Mouse (Mus musculus) midbrain, embryonic 14.5 days (tissue): ENCODE data around the gene Drg1. TPM values are rescaled to one million over a fixed set of nuclear protein-coding genes. Genes with fewer than 3 reads are reported as not detected.

Source experiments
- ATAC-seq: fragments of 200-750 bp; cut with Nextera tagmentation; 2 replicates; pipeline ENCODE4 v1.8.0; 2017; ENCODE audit warnings: moderate number of reproducible peaks, moderate library complexity; ENCODE audit not compliant: low FRiP score, low TSS enrichment
- DNase-seq: peaks from one replicate; pipeline ENCODE4 v3.0.0-alpha.2; 2015
- H3K27ac ChIP-seq: fragments of 300-500 bp; sonication (generic); replicated peaks from 2 replicates; pipeline ENCODE4 v1.5.1; 2014; ENCODE audit warnings: mild to moderate bottlenecking, low read depth, low read length, moderate library complexity
- H3K27me3 ChIP-seq: fragments of 300-500 bp; sonication (generic); 2 replicates; pipeline ENCODE4 v1.6.1; 2014; ENCODE audit warnings: low read length, control low read depth, mixed read lengths; ENCODE audit not compliant: control insufficient read depth, insufficient read depth
- H3K36me3 ChIP-seq: fragments of 300-500 bp; sonication (generic); 2 replicates; pipeline ENCODE4 v1.6.1; 2014; ENCODE audit warnings: low read length, control low read depth; ENCODE audit not compliant: control insufficient read depth, insufficient read depth
- H3K4me1 ChIP-seq: fragments of 300-500 bp; sonication (generic); 2 replicates; pipeline ENCODE4 v1.6.1; 2014; ENCODE audit warnings: mild to moderate bottlenecking, antibody characterized with exemption, low read length, control low read depth; ENCODE audit not compliant: control insufficient read depth, insufficient read depth
- H3K4me2 ChIP-seq: fragments of 300-500 bp; sonication (generic); 2 replicates; pipeline ENCODE4 v1.6.1; 2014; ENCODE audit warnings: mild to moderate bottlenecking, low read length, moderate library complexity
- H3K4me3 ChIP-seq: fragments of 300-500 bp; sonication (generic); replicated peaks from 2 replicates; pipeline ENCODE4 v1.5.1; 2014; ENCODE audit warnings: low read depth, low read length
- H3K9ac ChIP-seq: fragments of 300-500 bp; sonication (generic); replicated peaks from 2 replicates; pipeline ENCODE4 v1.6.1; 2014; ENCODE audit warnings: mild to moderate bottlenecking, low read length, moderate library complexity
- H3K9me3 ChIP-seq: fragments of 300-500 bp; sonication (generic); 2 replicates; pipeline ENCODE4 v1.6.1; 2016; ENCODE audit warnings: low read length, control low read depth, mixed read lengths; ENCODE audit not compliant: control insufficient read depth
- WGBS: fragments of 180-500 bp; shearing (Covaris S2); extraction: QIAGEN DNeasy Blood & Tissue Kit; methylation state at CpG from one replicate; pipeline ENCODE4 v1.1.7; 2014; 5-methylcytosine and 5-hydroxymethylcytosine counted together
- polyA plus RNA-seq: library from polyadenylated mRNA; unstranded; fragments of >200 nt; fragmentation: Nextera tagmentation; extraction: Ambion mirVana; gene quantifications from 2 replicates; pipeline ENCODE4 v1.2.1, GENCODE M21; 2014

The Drg1 gene
- polyA plus RNA-seq: 214 and 242 TPM in 2 replicates

DNA sequence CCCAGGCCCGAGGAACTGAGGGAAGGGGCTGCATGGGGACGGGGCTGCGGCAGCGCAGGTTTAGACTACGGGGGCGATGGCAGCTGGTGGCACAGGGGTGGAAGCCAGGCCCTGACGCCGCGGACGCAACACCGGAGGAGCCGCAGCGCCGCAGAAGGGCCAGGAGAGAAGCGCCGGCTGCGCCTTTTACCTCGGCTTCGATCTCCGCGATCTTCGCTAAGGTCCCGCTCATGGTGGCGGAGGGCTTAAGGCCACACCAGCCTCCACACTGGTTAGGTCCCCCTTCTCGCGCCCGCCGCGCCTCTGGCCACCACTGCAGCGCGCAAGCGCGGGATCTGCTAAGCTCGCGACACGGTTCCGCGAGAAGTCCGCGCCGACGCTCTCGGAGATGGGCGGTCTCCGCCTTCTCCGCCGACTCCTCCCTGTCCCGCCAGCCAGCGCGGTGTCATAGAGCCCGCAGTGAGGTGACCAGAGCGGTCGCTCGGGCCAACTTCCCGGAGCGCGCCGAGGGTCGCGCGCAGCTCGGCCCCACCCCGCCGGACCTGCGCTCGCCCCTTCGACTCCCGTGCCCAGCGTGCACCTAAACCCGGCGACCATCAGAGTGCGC is at the start of gene Drg1:
Gene Drg1, minus strand, starts transcription at position 337 of the 607 bp plus-strand sequence.
- H3K4me2 ChIP-seq: peak within 1 kb of the TSS; percentile 80
- peak within 1 kb of the TSS; percentile 95 for H3K4me3 ChIP-seq
- DNase-seq (peak; percentile 99), ATAC-seq (peak; percentile 99)
- H3K27me3 ChIP-seq: no peaks in the 10 kb centered on the region
- H3K4me1 ChIP-seq: peaks cover 18% of the 10 kb centered on the region
- no peaks in the 10 kb centered on the region for H3K9me3 ChIP-seq
- H3K9ac ChIP-seq: peak within 1 kb of the TSS; percentile 97
- H3K36me3 ChIP-seq: peaks cover 27% of the 10 kb centered on the region
- H3K27ac ChIP-seq: peak within 1 kb of the TSS; percentile 93
- 0% methylated on average over 67 of the region's 72 CpGs for WGBS

DNA sequence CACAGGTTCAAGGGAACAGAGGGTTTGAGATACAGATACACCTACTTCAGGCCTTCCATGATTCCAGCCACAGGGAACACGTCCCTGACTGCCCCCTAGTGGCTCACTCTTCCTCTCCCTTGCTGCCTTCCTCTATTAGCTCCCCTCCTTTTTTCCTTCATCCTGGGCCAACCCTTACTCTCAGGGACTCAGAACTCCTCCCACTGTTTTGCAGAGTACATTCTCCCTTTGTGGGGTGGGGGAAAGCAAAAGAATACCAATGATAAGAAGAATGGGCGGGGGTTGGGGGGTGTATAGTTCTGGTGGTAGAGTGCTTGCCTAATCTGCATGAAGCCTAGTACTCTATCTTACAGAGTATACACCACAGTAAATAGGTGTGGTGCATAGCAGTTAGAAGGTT is 47.9 kb upstream of the Drg1 start:
- H3K9me3 ChIP-seq: no peaks in the 10 kb centered on the region
- no peaks in the 10 kb centered on the region for H3K27me3 ChIP-seq
- no peak overlapping the region for H3K27ac ChIP-seq
- H3K4me1 ChIP-seq: no peaks in the 10 kb centered on the region
- WGBS: 35% methylated on average over 2 of the region's 2 CpGs
- peak; percentile 37; the same call in 1 of the 2 replicates for ATAC-seq
- H3K4me2 ChIP-seq: no peak overlapping the region
- no peak overlapping the region for H3K4me3 ChIP-seq
- peak; percentile 72 for DNase-seq
- H3K9ac ChIP-seq: no peak overlapping the region
- peaks cover 43% of the 10 kb centered on the region for H3K36me3 ChIP-seq

DNA sequence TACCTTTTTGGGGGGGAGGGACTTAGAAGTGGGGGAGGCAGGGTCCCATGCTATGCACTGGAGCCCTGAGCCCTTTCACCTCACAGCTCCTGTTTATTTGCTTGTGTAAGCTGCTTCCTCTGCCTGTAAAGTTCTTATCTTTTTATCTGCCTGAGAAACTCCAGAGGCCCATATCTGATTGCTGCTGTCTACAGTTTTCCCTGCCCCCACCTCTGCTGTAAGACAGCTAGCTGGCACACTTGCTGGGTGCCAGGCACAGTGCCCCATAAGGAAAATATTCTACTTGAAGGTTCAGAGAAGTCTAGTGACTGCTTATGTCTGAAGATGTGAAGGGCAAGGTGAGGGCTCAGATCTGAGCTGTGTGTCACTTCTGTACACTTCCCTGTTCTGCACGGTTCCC is 47.1 kb upstream of the Drg1 start:
- peaks cover 51% of the 10 kb centered on the region for H3K36me3 ChIP-seq
- DNase-seq: no peak
- 86% methylated on average over 1 of the region's 1 CpGs for WGBS

DNA sequence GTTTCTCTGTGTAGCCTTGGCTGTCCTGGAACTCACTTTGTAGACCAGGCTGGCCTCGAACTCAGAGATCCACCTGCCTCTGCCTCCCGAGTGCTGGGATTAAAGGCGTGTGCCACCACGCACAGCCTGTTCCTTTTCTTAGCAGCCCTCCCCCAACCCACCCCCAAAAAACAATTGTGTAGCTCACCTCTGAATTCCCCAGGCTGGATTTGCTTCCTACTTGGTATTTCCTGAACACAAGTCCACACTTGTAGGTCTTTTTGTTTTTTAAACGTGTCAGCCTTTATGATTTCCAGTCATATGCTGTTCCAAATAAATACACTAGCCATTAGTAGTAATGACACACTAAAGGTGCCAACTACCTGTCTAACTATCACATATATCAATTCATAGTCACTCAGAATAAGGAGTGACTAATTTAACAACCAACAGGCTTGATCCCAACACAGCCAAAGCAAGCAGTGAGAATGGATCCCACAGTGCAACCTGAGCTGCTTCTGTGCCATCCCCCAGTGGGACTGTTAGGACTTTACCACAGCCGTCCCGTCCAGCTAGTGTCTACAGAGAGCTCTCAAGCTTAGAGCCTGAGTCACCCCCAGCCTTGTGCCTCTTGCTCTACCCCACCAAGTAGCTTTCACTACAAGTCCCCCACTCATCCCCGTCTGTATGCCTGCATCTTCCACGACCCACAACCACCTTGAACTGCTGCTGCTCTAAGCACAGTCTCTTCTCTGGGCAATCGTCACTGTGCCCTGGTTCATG is 45.6 kb upstream of the Drg1 start:
- no peak overlapping the region for H3K27ac ChIP-seq
- H3K4me2 ChIP-seq: no peak overlapping the region
- no peak overlapping the region for H3K4me3 ChIP-seq
- no peaks in the 10 kb centered on the region for H3K9me3 ChIP-seq
- no peak overlapping the region for H3K9ac ChIP-seq
- 91% methylated on average over 9 of the region's 10 CpGs for WGBS
- H3K36me3 ChIP-seq: peaks cover 66% of the 10 kb centered on the region
- ATAC-seq: no peak
- no peaks in the 10 kb centered on the region for H3K4me1 ChIP-seq
- H3K27me3 ChIP-seq: no peaks in the 10 kb centered on the region
- no peak for DNase-seq

More for the DNA sequence above, 47.1 kb upstream of the Drg1 start:
- Histone ChIP-seq H3K27me3 (no peaks in the 10 kb centered on the region), H3K27ac (no peak overlapping the region), H3K4me2 (no peak overlapping the region), H3K4me1 (no peaks in the 10 kb centered on the region), H3K4me3 (no peak overlapping the region), H3K9me3 (no peaks in the 10 kb centered on the region), H3K9ac (no peak overlapping the region)
- no peak for ATAC-seq

DNA sequence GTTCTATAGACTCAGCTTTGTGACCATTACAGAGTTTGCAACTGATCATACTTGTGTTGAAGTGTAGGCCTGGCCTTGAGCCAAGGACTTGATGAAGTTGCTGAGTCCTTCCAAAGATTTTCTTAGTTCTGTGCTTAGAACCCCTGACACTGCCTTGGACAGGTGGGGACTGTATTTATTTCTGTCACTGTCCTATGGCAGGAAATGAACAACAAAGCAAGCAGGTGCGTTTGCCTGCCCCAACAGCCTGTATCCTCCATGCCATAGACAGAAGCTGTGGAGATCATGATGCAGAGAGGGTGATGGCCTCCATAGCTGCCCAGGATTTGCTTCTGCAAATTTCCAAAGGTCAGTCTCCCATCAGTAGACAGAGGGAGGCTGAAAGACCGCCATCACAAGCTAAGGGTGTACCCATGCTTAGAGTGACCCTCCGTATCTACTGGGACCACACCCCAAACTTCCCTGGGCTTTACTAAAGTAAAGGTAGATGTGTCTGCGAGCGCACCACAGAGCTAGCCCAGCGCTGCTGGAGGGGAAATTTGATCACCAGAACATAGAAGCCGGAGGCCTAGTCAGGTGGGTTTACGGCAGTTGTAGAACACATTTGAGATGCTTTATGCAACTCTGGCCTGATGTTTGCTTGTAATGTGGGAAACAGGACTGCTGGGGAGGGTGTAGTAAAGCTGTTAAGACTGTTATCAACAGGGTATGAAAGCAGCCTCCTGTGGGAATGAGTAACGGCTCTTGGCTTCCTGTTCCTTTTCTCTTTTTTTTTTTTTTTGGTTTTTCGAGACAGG is 44.8 kb upstream of the Drg1 start:
- Histone ChIP-seq H3K9me3 (no peaks in the 10 kb centered on the region), H3K4me1 (no peaks in the 10 kb centered on the region), H3K4me2 (no peak overlapping the region), H3K27ac (no peak overlapping the region), H3K9ac (no peak overlapping the region), H3K36me3 (peaks cover 74% of the 10 kb centered on the region), H3K27me3 (no peaks in the 10 kb centered on the region), H3K4me3 (no peak overlapping the region)
- WGBS: 95% methylated on average over 9 of the region's 10 CpGs
- DNase-seq: no peak
- ATAC-seq: no peak

DNA sequence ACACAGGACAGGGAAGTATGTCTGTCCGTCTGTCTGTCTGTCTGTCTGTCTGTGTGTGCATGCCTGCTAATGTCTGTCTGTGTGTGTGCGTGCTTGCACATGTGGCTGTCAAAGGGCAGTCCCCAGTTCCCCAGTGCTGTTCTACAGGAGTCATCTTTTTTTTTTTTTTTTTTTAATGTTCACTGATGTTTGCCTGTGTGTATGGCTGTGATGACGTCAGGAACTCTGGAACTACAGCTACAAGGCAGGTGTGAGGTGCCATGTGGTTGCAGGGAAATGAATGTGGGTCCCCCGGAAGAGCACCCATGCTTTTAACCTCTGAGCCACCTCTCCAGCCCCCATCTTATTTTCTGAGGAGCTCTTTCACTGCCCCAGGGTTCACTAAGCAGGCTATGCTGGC is 43.7 kb upstream of the Drg1 start:
- no peaks in the 10 kb centered on the region for H3K27me3 ChIP-seq
- H3K9ac ChIP-seq: no peak overlapping the region
- no peak overlapping the region for H3K27ac ChIP-seq
- ATAC-seq: no peak
- H3K4me2 ChIP-seq: no peak overlapping the region
- no peak for DNase-seq
- WGBS: 95% methylated on average over 4 of the region's 4 CpGs
- no peak overlapping the region for H3K4me3 ChIP-seq
- H3K4me1 ChIP-seq: no peaks in the 10 kb centered on the region
- H3K9me3 ChIP-seq: no peaks in the 10 kb centered on the region
- H3K36me3 ChIP-seq: peaks cover 85% of the 10 kb centered on the region

DNA sequence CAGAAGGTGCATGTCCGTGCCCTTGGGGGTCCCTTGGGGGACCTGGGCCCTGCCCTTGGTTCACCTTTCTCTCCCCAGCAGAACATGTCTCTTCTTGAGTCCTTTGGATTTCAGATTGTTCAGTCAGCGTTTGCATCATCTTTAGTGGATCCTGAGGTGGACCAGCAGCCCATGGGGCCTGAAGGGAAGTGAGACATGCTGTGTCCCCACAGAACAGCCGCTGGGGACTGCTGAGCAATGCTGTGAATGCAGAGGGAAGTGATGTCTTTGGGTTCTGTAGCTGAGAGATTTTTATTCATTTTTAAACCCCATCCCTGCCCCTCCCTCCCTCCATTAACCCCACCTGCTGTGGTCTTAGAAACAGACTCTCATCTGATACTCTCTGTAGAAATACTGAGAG is 41.7 kb upstream of the Drg1 start:
- no peak overlapping the region for H3K4me3 ChIP-seq
- no peaks in the 10 kb centered on the region for H3K27me3 ChIP-seq
- H3K9ac ChIP-seq: no peak overlapping the region
- H3K9me3 ChIP-seq: no peaks in the 10 kb centered on the region
- H3K27ac ChIP-seq: no peak overlapping the region
- WGBS: 89% methylated on average over 3 of the region's 3 CpGs
- DNase-seq (no peak), ATAC-seq (no peak)
- no peaks in the 10 kb centered on the region for H3K4me1 ChIP-seq
- no peak overlapping the region for H3K4me2 ChIP-seq
- H3K36me3 ChIP-seq: peaks cover 96% of the 10 kb centered on the region

DNA sequence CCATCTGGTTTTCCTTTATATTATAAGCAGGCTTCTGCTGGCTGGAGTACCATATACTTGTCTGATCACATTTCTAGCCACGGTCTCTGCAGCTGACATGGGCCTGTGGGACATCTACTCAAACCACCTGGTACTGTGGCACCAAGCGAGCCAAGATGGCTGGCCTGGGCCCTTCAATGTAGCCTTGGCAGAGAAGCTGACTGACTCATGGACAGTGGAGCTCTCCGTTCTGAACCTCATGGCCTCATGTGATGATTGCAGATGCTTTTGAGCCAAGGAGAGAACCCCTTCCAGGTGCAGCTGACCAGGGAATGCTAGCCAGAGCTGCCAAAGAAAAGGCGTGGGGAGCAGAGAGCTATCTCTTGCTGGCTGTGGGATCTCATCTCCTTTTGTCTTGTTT is 39.6 kb upstream of the Drg1 start:
- no peak for DNase-seq
- no peaks in the 10 kb centered on the region for H3K27me3 ChIP-seq
- no peaks in the 10 kb centered on the region for H3K4me1 ChIP-seq
- H3K27ac ChIP-seq: no peak overlapping the region
- WGBS: 96% methylated on average over 4 of the region's 4 CpGs
- H3K4me3 ChIP-seq: no peak overlapping the region
- H3K9me3 ChIP-seq: no peaks in the 10 kb centered on the region
- no peak overlapping the region for H3K4me2 ChIP-seq
- no peak for ATAC-seq
- no peak overlapping the region for H3K9ac ChIP-seq
- H3K36me3 ChIP-seq: peaks cover 98% of the 10 kb centered on the region
